Mouse (Mus musculus): Measurements from ENCODE around the gene Ceacam16. TPM values are rescaled to one million over a fixed set of nuclear protein-coding genes. Genes with fewer than 3 reads are reported as not detected.

Gene Ceacam16
- polyA plus RNA-seq, 1 experiment = not detected

DNA sequence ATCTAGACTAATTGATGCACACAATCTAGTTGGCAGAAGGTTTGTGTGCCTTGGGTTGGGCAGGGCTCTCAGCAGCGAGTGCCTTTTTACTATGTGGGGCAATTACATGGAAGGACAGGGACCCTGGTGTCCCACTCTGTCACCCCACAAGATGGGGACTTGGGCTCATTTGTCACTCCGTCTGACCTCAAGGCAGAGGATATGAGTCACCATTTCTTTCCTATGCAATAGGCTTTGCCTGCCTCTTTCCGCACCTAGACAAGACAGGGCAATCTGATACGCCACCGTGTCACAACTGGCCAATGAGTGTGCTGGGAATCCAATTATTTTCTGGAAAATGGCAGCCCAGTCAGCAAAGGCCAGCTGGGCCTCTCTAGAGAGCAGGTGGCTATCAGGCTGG, 5.4 kb downstream of the Ceacam16 start:
- no peak for TF ChIP-seq USF1 (IDR thresholded peaks at IDR 0.05; ENCODE audit: low read depth)
- no peak for TF ChIP-seq MYOD1 (IDR thresholded peaks at IDR 0.05; ENCODE audit: control insufficient read depth, insufficient read length, low read depth)
- no peak for TF ChIP-seq MYOG (IDR thresholded peaks at IDR 0.05; ENCODE audit: control insufficient read depth, extremely low read depth, insufficient read length)
- TF ChIP-seq CTCF (IDR thresholded peaks at IDR 0.05; ENCODE audit: control insufficient read depth, insufficient read depth, insufficient read length) = no peak
- TF ChIP-seq FOSL1 (IDR thresholded peaks at IDR 0.05; ENCODE audit: insufficient read depth, low read length, poor library complexity, severe bottlenecking) = no peak
- TF ChIP-seq MAX (IDR thresholded peaks at IDR 0.05) = no peak
- no peak for TF ChIP-seq CEBPB (IDR thresholded peaks at IDR 0.05; ENCODE audit: low read depth)
- no peaks in the 10 kb centered on the region for H3K79me2 ChIP-seq (ENCODE audit: control insufficient read depth, insufficient read depth)
- H3K79me3 ChIP-seq (ENCODE audit: low read depth) = no peaks in the 10 kb centered on the region
- H3K27me3 ChIP-seq (ENCODE audit: control insufficient read depth, insufficient read depth, insufficient read length) = peaks cover 8% of the 10 kb centered on the region
- H3ac ChIP-seq (ENCODE audit: control insufficient read depth, insufficient read length, low read depth) = no peak overlapping the region
- H3K36me3 ChIP-seq (ENCODE audit: control insufficient read depth, insufficient read depth) = no peaks in the 10 kb centered on the region
- H3K4me3 ChIP-seq (ENCODE audit: insufficient read depth, poor library complexity, severe bottlenecking) = no peak overlapping the region

DNA sequence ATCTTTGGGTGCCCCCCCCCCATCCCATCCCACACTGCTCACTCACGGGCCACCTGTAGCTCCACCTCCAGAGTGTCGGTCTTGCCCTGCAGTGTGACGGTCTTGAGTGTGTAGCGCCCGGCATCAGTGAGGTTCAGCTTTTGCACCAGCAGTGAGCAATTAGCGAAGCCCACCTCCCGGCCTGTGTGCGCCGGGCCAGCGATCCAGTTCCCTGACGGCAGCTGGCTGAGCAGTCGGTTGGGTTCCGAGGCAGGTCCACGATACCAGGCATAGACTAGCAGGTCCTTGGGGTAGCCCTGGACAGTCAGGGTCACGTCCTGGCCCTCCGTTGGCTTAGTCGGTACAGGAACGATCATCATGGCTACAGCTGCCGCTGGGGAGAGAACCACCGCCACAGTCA, 7.6 kb downstream of the Ceacam16 start:
- Histone ChIP-seq H3K36me3 (ENCODE audit: control insufficient read depth, insufficient read depth) (no peaks in the 10 kb centered on the region), H3K27me3 (ENCODE audit: control insufficient read depth, insufficient read depth, insufficient read length) (peaks cover 8% of the 10 kb centered on the region)

DNA sequence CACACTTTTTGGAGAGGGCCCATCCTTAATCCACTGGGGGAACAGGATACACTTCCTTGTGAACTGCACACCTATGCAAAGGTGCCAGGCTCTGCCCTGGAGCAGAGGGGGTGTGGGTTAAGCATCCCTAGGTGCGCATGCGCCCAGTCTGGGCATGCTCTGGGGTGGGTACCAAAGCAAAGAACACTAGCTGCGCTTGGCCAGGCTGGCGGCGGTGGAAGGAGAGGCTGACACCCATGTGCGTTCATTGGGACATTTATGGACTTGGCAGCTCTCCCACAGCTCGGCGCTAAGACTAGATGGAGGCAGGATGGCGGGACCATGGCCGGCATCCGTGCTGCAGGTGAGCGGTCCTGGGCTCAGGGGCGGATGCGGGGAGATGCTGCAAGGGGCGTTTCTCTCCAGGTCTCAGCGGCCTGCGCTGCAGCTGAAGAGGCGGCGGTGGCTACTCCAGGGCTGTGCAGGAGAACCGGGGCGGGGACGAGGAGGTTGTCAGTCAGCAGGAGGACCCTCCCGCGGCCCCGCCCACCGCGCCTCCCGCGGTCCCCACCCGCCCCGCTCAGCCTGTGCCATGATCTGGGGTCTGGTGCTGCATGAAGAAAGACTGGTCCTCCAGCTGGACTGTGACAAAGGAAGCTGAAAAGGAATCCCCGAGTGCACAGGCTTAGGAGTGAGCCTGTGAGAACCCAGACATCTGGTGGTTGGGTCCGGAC, 9.1 kb downstream of the Ceacam16 start, which contains the start of gene Gm19345:
Gm19345 (plus strand) TSS at position 146 of the 713 bp plus-strand sequence.
- Histone ChIP-seq H3K79me3 (ENCODE audit: low read depth) (no peaks in the 10 kb centered on the region), H3K79me2 (ENCODE audit: control insufficient read depth, insufficient read depth) (no peaks in the 10 kb centered on the region), H3K36me3 (ENCODE audit: control insufficient read depth, insufficient read depth) (no peaks in the 10 kb centered on the region), H3ac (ENCODE audit: control insufficient read depth, insufficient read length, low read depth) (no peak within 1 kb of the TSS), H3K4me3 (ENCODE audit: insufficient read depth, poor library complexity, severe bottlenecking) (no peak within 1 kb of the TSS), H3K27me3 (ENCODE audit: control insufficient read depth, insufficient read depth, insufficient read length) (peaks cover 8% of the 10 kb centered on the region)
- no peak for TF ChIP-seq FOSL1 (IDR thresholded peaks at IDR 0.05; ENCODE audit: insufficient read depth, low read length, poor library complexity, severe bottlenecking)
- TF ChIP-seq MYOG (IDR thresholded peaks at IDR 0.05; ENCODE audit: control insufficient read depth, extremely low read depth, insufficient read length) = no peak
- no peak for TF ChIP-seq CEBPB (IDR thresholded peaks at IDR 0.05; ENCODE audit: low read depth)
- TF ChIP-seq CTCF (IDR thresholded peaks at IDR 0.05; ENCODE audit: control insufficient read depth, insufficient read depth, insufficient read length) = no peak
- no peak for TF ChIP-seq MYOD1 (IDR thresholded peaks at IDR 0.05; ENCODE audit: control insufficient read depth, insufficient read length, low read depth)
- no peak for TF ChIP-seq MAX (IDR thresholded peaks at IDR 0.05)
- no peak for TF ChIP-seq USF1 (IDR thresholded peaks at IDR 0.05; ENCODE audit: low read depth)

More for the DNA sequence above, 7.6 kb downstream of the Ceacam16 start:
- TF ChIP-seq MYOD1 (IDR thresholded peaks at IDR 0.05; ENCODE audit: control insufficient read depth, insufficient read length, low read depth) (no peak), FOSL1 (IDR thresholded peaks at IDR 0.05; ENCODE audit: insufficient read depth, low read length, poor library complexity, severe bottlenecking) (no peak)
- no peaks in the 10 kb centered on the region for H3K79me3 ChIP-seq (ENCODE audit: low read depth)
- no peak overlapping the region for H3K4me3 ChIP-seq (ENCODE audit: insufficient read depth, poor library complexity, severe bottlenecking)
- no peaks in the 10 kb centered on the region for H3K79me2 ChIP-seq (ENCODE audit: control insufficient read depth, insufficient read depth)
- no peak overlapping the region for H3ac ChIP-seq (ENCODE audit: control insufficient read depth, insufficient read length, low read depth)

DNA sequence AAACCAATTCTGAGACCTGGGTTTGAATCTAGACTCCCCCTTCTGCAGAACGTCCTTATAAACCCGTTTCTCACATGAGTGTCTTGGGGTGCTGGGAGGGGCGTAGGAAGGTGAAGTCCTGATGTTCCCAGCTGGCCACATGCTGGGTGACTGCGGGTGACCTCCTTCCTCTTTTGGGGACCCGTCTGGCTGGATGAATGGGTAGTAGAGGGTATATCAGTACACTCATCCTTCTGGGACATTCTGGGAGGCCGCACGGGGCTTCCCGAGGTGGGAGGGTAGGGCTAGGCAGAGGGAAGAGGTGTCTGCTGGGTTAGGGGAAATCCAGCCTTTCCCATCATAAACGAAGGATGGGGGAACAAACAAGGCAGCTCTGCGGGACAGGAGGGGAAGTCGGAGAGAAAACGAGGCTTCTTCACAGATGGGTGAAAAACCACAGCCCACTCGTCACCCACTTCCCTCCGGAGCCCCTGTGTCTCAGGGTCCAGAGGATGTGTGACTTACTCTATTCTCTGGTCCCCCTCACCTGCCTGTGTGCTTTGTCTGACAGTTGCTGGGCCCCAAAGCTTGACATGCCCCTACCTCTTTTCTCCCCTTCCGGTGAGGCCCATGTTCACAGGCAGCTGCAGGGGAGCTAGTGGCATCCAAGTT, 16.5 kb downstream of the Ceacam16 start:
- TF ChIP-seq MYOG (IDR thresholded peaks at IDR 0.05; ENCODE audit: control insufficient read depth, extremely low read depth, insufficient read length) = no peak
- TF ChIP-seq MAX (IDR thresholded peaks at IDR 0.05) = no peak
- TF ChIP-seq USF1 (IDR thresholded peaks at IDR 0.05; ENCODE audit: low read depth) = no peak
- TF ChIP-seq MYOD1 (IDR thresholded peaks at IDR 0.05; ENCODE audit: control insufficient read depth, insufficient read length, low read depth) = no peak
- no peak for TF ChIP-seq FOSL1 (IDR thresholded peaks at IDR 0.05; ENCODE audit: insufficient read depth, low read length, poor library complexity, severe bottlenecking)
- TF ChIP-seq CTCF (IDR thresholded peaks at IDR 0.05; ENCODE audit: control insufficient read depth, insufficient read depth, insufficient read length) = no peak
- TF ChIP-seq CEBPB (IDR thresholded peaks at IDR 0.05; ENCODE audit: low read depth) = no peak
- no peaks in the 10 kb centered on the region for H3K36me3 ChIP-seq (ENCODE audit: control insufficient read depth, insufficient read depth)
- no peak overlapping the region for H3ac ChIP-seq (ENCODE audit: control insufficient read depth, insufficient read length, low read depth)
- no peaks in the 10 kb centered on the region for H3K27me3 ChIP-seq (ENCODE audit: control insufficient read depth, insufficient read depth, insufficient read length)
- no peak overlapping the region for H3K4me3 ChIP-seq (ENCODE audit: insufficient read depth, poor library complexity, severe bottlenecking)
- no peaks in the 10 kb centered on the region for H3K79me3 ChIP-seq (ENCODE audit: low read depth)
- H3K79me2 ChIP-seq (ENCODE audit: control insufficient read depth, insufficient read depth) = no peaks in the 10 kb centered on the region

DNA sequence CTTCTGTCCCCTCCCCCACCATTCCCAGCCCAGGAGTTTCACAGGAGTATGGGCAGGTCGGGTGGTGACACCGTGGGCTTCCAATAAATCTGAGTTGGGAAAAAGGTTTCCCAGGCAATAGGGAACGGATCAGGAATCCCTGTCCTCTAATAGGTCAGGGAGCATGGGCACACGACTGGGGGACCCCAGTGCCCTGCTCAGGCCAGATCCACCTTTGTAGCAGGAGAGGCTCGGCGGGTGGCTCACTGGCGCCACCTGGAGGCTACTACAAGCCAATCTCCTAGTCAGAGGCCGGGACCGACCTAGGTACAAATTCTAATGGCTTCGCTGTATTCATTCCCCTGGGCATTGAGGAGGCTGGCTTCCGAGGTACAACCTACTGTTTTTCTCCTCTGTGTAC, 17.5 kb downstream of the Ceacam16 start:
- H3K79me2 ChIP-seq (ENCODE audit: control insufficient read depth, insufficient read depth) = no peaks in the 10 kb centered on the region
- no peak overlapping the region for H3ac ChIP-seq (ENCODE audit: control insufficient read depth, insufficient read length, low read depth)
- H3K36me3 ChIP-seq (ENCODE audit: control insufficient read depth, insufficient read depth) = no peaks in the 10 kb centered on the region
- H3K79me3 ChIP-seq (ENCODE audit: low read depth) = no peaks in the 10 kb centered on the region
- TF ChIP-seq USF1 (IDR thresholded peaks at IDR 0.05; ENCODE audit: low read depth) (no peak), MAX (IDR thresholded peaks at IDR 0.05) (no peak), CTCF (IDR thresholded peaks at IDR 0.05; ENCODE audit: control insufficient read depth, insufficient read depth, insufficient read length) (peak; percentile 31), MYOD1 (IDR thresholded peaks at IDR 0.05; ENCODE audit: control insufficient read depth, insufficient read length, low read depth) (no peak), FOSL1 (IDR thresholded peaks at IDR 0.05; ENCODE audit: insufficient read depth, low read length, poor library complexity, severe bottlenecking) (no peak)
- H3K27me3 ChIP-seq (ENCODE audit: control insufficient read depth, insufficient read depth, insufficient read length) = no peaks in the 10 kb centered on the region
- no peak overlapping the region for H3K4me3 ChIP-seq (ENCODE audit: insufficient read depth, poor library complexity, severe bottlenecking)
